Mouse (Mus musculus) liver, postnatal 0 days (tissue): ENCODE measurements around the gene Fbxw4.

Experiments used
- CTCF ChIP-seq: sonication (generic); IDR thresholded peaks from 2 replicates; pipeline ENCODE4 v1.5.1; 2016; ENCODE audit warnings: antibody characterized with exemption, low read depth
- EP300 ChIP-seq: IDR thresholded peaks from 2 replicates; pipeline ENCODE4 v1.6.1; 2016; ENCODE audit warnings: antibody characterized with exemption, low read depth, mild to moderate bottlenecking

DNA sequence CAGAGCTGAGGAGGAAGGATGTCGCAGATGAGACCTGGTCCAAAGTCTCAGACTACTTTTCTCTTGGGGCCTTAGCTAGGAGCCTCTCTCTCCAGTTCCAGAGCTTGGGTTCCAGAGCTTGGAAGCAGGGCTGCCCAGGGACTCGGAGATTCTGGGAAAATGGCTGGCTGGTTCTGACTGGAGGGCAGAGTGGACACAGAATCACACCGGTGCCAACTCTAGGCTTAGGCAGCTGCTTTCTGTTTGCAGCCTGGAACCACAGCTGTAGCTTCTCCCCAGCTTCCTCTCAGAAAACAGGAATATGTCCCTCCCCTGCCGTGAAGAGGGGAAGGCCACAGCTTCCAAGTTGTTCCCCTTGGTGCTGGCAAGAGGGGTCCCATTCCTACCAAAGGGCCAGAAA is 110.2 kb downstream of the Fbxw4 start:
- TF ChIP-seq CTCF: no peak
- no peak for TF ChIP-seq EP300
